Mouse (Mus musculus): ENCODE measurements around the gene Cdh4.

DNA sequence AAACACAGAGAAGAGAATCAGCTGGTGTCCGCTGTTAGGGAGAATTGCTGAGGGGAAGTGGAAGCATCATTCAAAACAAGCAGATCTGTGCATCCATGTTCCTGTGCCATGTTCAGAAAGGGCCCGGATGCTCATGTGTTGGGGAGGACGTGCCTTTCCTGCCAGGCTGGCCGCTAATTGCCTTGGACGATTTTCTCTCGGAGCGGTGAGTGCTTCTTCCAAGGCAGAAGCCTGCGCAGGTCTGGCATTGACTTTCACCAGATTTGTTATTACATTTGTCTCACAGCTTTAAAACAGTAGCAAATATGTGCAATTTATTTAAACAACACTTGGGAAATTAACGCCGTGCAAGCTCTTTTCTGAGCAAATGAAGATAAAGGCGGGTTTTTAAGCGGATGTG lies 353.2 kb downstream of the Cdh4 start:
- TF ChIP-seq CTCF (IDR thresholded peaks at IDR 0.05; ENCODE audit: control insufficient read depth, insufficient read depth, insufficient replicate concordance, low read depth, low read length) (no peak), POLR2A (IDR thresholded peaks at IDR 0.05; ENCODE audit: control insufficient read depth, low read depth, low read length) (no peak)

All from testis, adult 2 months (tissue).